9 mouse cellular contexts compared by ENCODE assay signal in genomic region chr4:120163242-120163641, GRCm38 (mm10). TPM values are rescaled to one million over a fixed set of nuclear protein-coding genes. Genes with fewer than 3 reads are reported as not detected.
DNase-seq lines count a peak whose midpoint lies in the region; ATAC-seq lines count a peak whose summit lies in the region.
"Had no signal": no experiment of that assay in that cellular context is flagged by ENCODE, and none has a peak within 500 bp of the region (broad histone marks: within the 10 kb centered on the region; RNA-seq: fewer than 3 reads in every experiment).

No protein-coding gene starts in this region.

- 71% methylated on average over 11 of the region's 11 CpGs for WGBS in midbrain, embryonic 13.5 days
- WGBS in midbrain, embryonic 15.5 days, result 68% methylated on average over 11 of the region's 11 CpGs
- WGBS in intestine, embryonic 14.5 days, result 41% methylated on average over 11 of the region's 11 CpGs

- no peak overlapping the region for H3K9ac ChIP-seq in midbrain, embryonic 13.5 days (replicated peaks)
- H3K9ac ChIP-seq in midbrain, embryonic 15.5 days, result no peak overlapping the region
- no peak overlapping the region for H3K9ac ChIP-seq in intestine, embryonic 14.5 days (ENCODE audit: low read length)

- no peak overlapping the region for H3K4me3 ChIP-seq in midbrain, embryonic 13.5 days (replicated peaks)
- no peak overlapping the region for H3K4me3 ChIP-seq in midbrain, embryonic 15.5 days
- no peak overlapping the region for H3K4me3 ChIP-seq in intestine, embryonic 14.5 days (ENCODE audit: low read depth, low read length)

- peak; percentile 63 for ATAC-seq in frontal cortex, adult (ENCODE audit: low TSS enrichment)
- ATAC-seq in midbrain, embryonic 13.5 days, result peak; percentile 43
- no peak for ATAC-seq in midbrain, embryonic 15.5 days (replicated peaks)
- peak; percentile 25; the same call in 1 of the 2 replicates for ATAC-seq in intestine, embryonic 14.5 days (replicated peaks; ENCODE audit: low FRiP score, low TSS enrichment, low read depth)

- DNase-seq in frontal cortex, postnatal 10 days (ENCODE audit: low spot score in 2 of 2), result no peak
- DNase-seq in intestine, embryonic 14.5 days (ENCODE audit: low spot score), result no peak
- peak; percentile 55 for DNase-seq in lung, postnatal 36 days
- DNase-seq in Muller cell, postnatal 12 days (ENCODE audit: inconsistent ontology term), result no peak
- DNase-seq in thymus, postnatal 25 days, result no peak

- H3K4me1 ChIP-seq in midbrain, embryonic 13.5 days (replicated peaks), result peaks cover 16% of the 10 kb centered on the region
- peaks cover 5% of the 10 kb centered on the region; the same call in 1 of the 2 replicates for H3K4me1 ChIP-seq in midbrain, embryonic 15.5 days
- peaks cover 22% of the 10 kb centered on the region for H3K4me1 ChIP-seq in intestine, embryonic 14.5 days (replicated peaks; ENCODE audit: control insufficient read depth, insufficient read depth, low read length)

- H3K9me3 ChIP-seq in midbrain, embryonic 13.5 days, result no peaks in the 10 kb centered on the region
- no peaks in the 10 kb centered on the region for H3K9me3 ChIP-seq in midbrain, embryonic 15.5 days
- H3K9me3 ChIP-seq in intestine, embryonic 14.5 days (ENCODE audit: control insufficient read depth, low read length), result no peaks in the 10 kb centered on the region

- H3K36me3 ChIP-seq in midbrain, embryonic 13.5 days, result no peaks in the 10 kb centered on the region
- H3K36me3 ChIP-seq in midbrain, embryonic 15.5 days (replicated peaks), result no peaks in the 10 kb centered on the region
- H3K36me3 ChIP-seq in intestine, embryonic 14.5 days (ENCODE audit: control insufficient read depth, insufficient read depth, low read length), result no peaks in the 10 kb centered on the region

- H3K27ac ChIP-seq in midbrain, embryonic 13.5 days, result no peak overlapping the region
- no peak overlapping the region for H3K27ac ChIP-seq in midbrain, embryonic 15.5 days
- no peak overlapping the region for H3K27ac ChIP-seq in intestine, embryonic 14.5 days (ENCODE audit: low read depth)

- no peak overlapping the region for H3K4me2 ChIP-seq in midbrain, embryonic 13.5 days (replicated peaks)
- no peak overlapping the region for H3K4me2 ChIP-seq in midbrain, embryonic 15.5 days
- H3K4me2 ChIP-seq in intestine, embryonic 14.5 days (ENCODE audit: low read length), result 0 out of 2 replicates have a peak overlapping the region, but pooled peaks have one; percentile 18

- no peaks in the 10 kb centered on the region for H3K27me3 ChIP-seq in midbrain, embryonic 13.5 days
- no peaks in the 10 kb centered on the region for H3K27me3 ChIP-seq in midbrain, embryonic 15.5 days (replicated peaks)
- no peaks in the 10 kb centered on the region for H3K27me3 ChIP-seq in intestine, embryonic 14.5 days (replicated peaks; ENCODE audit: control insufficient read depth, insufficient read depth, low read length)

RNA-seq across cellular contexts. Expression of gene Edn2, which starts 2.2 kb away (rescaled TPM):
- polyA plus RNA-seq in midbrain, embryonic 13.5 days (2015; fragmentation: Nextera tagmentation; extraction: Ambion mirVana), result not detected in 2 replicates
- polyA plus RNA-seq in midbrain, embryonic 15.5 days (2015; fragmentation: Nextera tagmentation; extraction: Ambion mirVana), result 0.15 and 0.22 TPM in 2 replicates
- 4.4 and 4.7 TPM in 2 replicates for polyA plus RNA-seq in intestine, embryonic 14.5 days (2014; fragmentation: Nextera tagmentation; extraction: Ambion mirVana)
- polyA plus RNA-seq: liver, adult 2 months had no signal
